Mouse (Mus musculus): ENCODE measurements around the gene Zswim5. TPM values are rescaled to one million over a fixed set of nuclear protein-coding genes. Genes with fewer than 3 reads are reported as not detected.

Zswim5 gene
- total RNA-seq, 2 experiments from 2014 or later = 0.11 to 0.13 TPM

DNA sequence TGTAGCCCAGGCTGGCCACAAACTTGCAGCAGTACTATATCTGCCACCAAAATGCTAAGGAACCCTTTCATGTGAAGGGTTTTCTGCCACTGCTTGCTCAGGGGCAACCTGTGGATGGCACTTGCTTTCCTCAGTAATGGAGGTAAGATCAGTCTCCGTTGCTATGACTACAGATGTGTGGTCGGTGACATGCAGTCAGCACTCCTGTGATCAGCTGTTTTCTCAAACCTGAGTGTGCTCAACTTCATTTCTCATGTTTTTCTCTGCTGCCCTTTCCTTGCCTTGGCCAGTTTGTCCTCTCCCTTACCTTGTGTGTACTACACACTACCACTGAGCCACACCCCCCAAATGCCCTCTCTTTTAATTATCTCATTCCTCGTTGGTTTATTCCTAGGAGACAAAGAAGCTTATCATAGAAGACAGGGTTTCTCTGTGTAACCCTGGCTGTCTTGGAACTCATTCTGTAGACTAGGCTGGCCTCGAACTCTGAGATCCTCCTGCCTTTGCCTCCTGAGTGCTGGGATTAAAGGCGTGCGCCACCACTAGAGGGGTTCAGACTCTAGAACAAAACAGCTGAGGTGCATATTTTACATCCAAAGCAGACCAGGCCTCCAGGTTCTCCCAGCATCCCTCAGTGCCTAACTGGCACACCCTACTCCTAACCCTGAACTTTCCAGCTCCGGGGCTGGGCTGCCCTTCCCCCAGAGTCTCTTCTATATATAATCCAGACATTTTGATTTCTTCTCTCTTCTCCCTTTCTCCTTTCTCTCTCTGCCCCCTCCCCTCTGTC lies 128.6 kb downstream of the Zswim5 start:
- DNase-seq = no peak

DNA sequence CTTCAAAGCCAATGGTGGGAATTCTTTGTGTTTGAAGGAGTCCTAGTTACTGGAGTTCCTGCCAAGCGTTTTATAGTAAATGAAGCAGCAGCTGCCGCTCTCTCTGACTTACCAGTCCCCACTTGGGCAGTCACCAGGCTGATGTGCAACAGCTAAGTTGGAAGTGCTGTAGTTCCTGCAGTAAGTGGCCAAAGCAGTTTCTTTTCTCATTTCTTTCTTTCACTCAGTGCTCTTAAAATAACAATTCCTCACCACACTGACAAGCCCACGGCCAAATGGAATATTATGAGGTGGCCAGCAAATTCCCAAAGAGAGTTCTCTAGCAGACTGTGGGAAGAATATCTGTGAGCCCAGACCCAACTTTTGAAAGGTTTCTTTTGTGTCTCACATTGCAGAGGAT lies 129.9 kb downstream of the Zswim5 start:
- DNase-seq = no peak

DNA sequence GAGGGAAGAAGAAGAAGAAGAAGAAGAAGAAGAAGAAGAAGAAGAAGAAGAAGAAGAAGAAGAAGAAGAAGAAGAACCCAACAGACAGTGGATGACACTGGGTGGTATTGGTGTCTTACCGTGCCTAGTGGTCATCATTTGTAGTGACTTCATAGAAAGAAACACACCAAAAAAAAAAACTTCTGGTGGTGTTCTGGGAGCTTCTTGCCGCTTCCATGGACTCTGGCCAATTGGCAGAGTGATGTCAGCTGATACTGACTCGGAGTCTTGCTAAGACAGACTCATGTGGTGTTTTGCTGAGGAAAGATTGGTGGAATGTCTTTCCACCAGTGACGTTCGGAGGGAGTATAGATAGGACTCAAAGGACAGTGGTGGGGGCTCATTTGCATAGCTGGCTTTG lies 133.1 kb downstream of the Zswim5 start:
- DNase-seq = no peak

DNA sequence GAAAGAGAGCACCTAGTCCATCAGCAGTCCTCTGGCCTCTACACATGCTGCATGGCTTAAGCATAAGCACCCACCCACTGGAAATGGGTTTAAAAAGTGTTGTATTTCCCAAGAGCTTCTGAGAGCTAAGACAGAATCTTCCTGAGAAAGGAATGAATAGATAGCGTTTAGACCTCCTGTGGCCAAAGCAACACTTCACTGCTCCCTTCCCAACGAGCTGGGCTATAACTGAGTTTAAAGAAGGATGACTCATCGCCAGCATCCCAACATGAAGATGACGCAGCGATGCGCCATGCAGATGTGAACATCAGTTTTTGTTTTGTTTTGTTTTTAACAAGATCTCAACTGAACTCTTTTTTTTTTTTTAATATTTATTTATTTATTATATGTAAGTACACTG lies 136.4 kb downstream of the Zswim5 start:
- DNase-seq = no peak

GRCm38 (mm10) chr4:117014901-117015415 lies 137.8 kb downstream of the Zswim5 start:
- no peak for DNase-seq

- no peak for DNase-seq
These were observed 140.6 kb downstream of the Zswim5 start for GRCm38 (mm10) chr4:117017738-117018137.

DNA sequence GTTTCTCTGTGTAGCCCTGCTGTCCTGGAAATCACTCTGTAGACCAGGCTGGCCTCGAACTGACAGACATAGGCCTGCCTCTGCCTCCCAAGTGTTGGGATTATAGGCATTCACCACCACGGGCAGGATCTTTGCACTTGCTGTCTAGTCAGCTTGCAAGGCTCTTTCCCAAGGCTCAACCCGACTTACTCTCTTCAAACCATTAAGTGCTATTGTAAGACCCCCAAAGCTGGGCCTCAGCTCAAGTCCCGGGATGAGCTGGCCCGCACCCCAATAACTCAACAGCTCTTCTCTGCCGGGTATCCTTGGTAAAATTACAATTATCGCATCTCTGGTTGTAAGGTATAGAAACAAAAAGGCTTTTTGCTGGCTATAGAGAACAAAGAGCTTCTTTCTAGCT lies 141.2 kb downstream of the Zswim5 start:
- DNase-seq = no peak

DNA sequence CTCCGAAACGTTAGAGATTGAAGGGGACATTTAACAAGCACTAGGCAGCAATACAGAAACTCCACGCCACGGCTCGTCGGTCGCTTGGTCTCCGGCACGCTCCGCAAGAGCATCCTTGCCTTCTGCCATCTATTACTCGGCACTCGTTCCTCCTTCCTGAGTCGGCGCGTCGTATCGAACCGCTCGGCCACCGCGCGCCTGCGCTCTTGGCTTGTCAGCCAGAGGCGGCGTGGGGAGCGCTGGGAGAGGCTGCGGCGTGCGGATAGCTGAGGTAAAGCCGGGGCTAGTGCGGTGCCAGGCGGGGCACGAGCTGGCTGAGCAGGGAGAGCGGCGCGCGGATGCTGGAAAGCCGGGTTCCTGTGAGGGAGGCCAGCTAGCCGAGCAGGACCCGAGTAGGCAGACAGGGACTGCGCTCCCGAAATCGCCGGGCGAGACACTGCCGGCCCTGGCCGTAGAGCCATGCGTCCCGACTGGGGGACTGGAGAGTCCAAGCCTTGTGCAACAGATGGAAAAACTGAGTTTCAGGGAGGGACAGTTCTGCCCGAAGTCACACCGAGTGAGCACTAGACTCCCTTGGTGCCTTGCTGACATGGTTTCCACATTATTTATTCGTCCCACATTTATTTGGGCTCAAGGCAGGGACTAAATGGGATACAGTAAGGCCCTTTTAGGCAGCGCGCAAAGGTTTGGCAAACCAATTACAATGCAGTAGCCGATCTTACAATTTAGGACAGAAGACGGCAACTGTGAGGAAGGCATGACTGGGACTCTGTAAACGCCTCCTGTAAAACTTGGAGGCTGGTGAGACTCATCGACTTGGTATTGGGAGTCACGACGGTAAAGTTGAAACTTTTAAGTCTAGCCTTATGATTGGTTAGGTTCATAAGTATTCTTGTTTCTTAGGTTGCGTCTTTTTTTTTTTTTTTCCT lies 142.3 kb downstream of the Zswim5 start, which contains the start of gene Eif2b3:
Eif2b3 (plus strand) TSS at position 197 of the 929 bp plus-strand sequence.
- DNase-seq = peak; percentile 87

GRCm38 (mm10) chr4:117023469-117023868 lies 146.3 kb downstream of the Zswim5 start:
- DNase-seq = no peak

DNA sequence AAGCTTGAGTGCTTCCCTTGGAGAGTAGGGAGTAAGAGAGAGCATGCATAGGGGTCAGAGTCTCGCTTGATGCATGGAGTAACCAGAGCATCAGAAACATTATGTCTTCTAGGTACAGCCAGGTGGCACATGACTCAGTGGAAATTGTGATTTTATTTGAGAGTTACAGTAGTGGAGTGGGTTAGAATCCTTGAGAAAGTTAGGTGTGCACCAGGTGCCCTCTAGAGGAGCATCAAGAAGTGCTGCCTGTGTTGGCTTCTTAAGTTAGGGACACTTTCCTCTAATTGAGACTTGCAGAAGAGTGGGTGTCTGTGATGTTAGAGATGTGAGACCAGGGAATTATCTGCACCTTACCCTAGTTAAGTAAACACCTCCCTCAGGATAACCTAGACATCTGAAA lies 153.9 kb downstream of the Zswim5 start:
- no peak for DNase-seq

Other genes starting within 250 kb of the Zswim5 start
- gene Nasp, start 249.4 kb upstream of the Zswim5 start, total RNA-seq (2021) = 10 to 100 TPM; 12.4 to 12.8 TPM
- 100 to 1,000 TPM; 175 to 184 TPM for gene Akr1a1, start 225.7 kb upstream of the Zswim5 start, total RNA-seq (2021)
- 100 to 1,000 TPM; 229 to 254 TPM for gene Prdx1, start 191.8 kb upstream of the Zswim5 start, total RNA-seq (2021)
- 10 to 100 TPM; 29.1 to 33.9 TPM for gene Mmachc, start 169.0 kb upstream of the Zswim5 start, total RNA-seq (2021)
- gene Ccdc163, start 168.9 kb upstream of the Zswim5 start, total RNA-seq (2021) = 1 to 10 TPM; 2.6 to 3.5 TPM
- 1 to 10 TPM; 1.3 to 1.5 TPM for gene Tesk2, start 156.4 kb upstream of the Zswim5 start, total RNA-seq (2021)
- gene Toe1, start 69.7 kb upstream of the Zswim5 start, total RNA-seq (2021) = 1 to 10 TPM; 3.8 to 4.4 TPM
- 1 to 10 TPM; 1.0 to 1.5 TPM for gene Mutyh, start 69.7 kb upstream of the Zswim5 start, total RNA-seq (2021)
- 1 to 10 TPM; 2.0 to 2.3 TPM for gene Hpdl, start 55.7 kb upstream of the Zswim5 start, total RNA-seq (2021)
- 10 to 100 TPM; 59.0 to 59.9 TPM for gene Urod, start 117.0 kb downstream of the Zswim5 start, total RNA-seq (2021)
- 10 to 100 TPM; 13.1 to 14.7 TPM for gene Hectd3, start 117.9 kb downstream of the Zswim5 start, total RNA-seq (2021)
- gene Eif2b3, start 142.0 kb downstream of the Zswim5 start, total RNA-seq (2021) = 10 to 100 TPM; 17.6 to 18.4 TPM
- 1 to 10 TPM; 1.5 to 1.8 TPM for gene Ptch2, start 218.7 kb downstream of the Zswim5 start, total RNA-seq (2021)
- 1 to 10 TPM; 2.0 to 3.0 TPM for gene Btbd19, start 248.3 kb downstream of the Zswim5 start, total RNA-seq (2021)
- not detected for gene Tctex1d4, start 249.4 kb downstream of the Zswim5 start, total RNA-seq (2021)